Mouse (Mus musculus) heart, embryonic 14.5 days (tissue): Measurements from ENCODE around the gene Acer3. TPM values are rescaled to one million over a fixed set of nuclear protein-coding genes. Genes with fewer than 3 reads are reported as not detected.

Experiments
- ATAC-seq: fragments of 200-750 bp; cut with Nextera tagmentation; 2 replicates; pipeline ENCODE4 v1.8.0; 2017; ENCODE audit warnings: low read depth, moderate TSS enrichment; ENCODE audit not compliant: insufficient number of reproducible peaks, insufficient read depth, low FRiP score
- H3K27ac ChIP-seq, 2 experiments: fragments of 200-500 bp in 1 of 2; fragments of 300-500 bp in 1 of 2; sonication (generic) in 1 of 2; replicated peaks in 1 of 2; 2 replicates each; pipeline ENCODE4 v1.5.1; 2012 to 2014; ENCODE audit warnings: low read depth in 2 of 2, low read length in 2 of 2, control low read depth in 1 of 2, mild to moderate bottlenecking in 1 of 2, mixed read lengths in 1 of 2; ENCODE audit not compliant: control insufficient read depth in 1 of 2, insufficient read depth in 1 of 2
- H3K27me3 ChIP-seq: fragments of 300-500 bp; sonication (generic); 2 replicates; pipeline ENCODE4 v1.6.1; 2014; ENCODE audit warnings: mild to moderate bottlenecking, low read length, control low read depth; ENCODE audit not compliant: control insufficient read depth, insufficient read depth
- H3K36me3 ChIP-seq: fragments of 300-500 bp; sonication (generic); 2 replicates; pipeline ENCODE4 v1.6.1; 2014; ENCODE audit warnings: mild to moderate bottlenecking, control low read depth, low read length, mixed read lengths; ENCODE audit not compliant: control insufficient read depth, insufficient read depth
- H3K4me1 ChIP-seq, 2 experiments: fragments of 200-500 bp in 1 of 2; fragments of 300-500 bp in 1 of 2; sonication (generic) in 1 of 2; 2 replicates each; pipeline ENCODE4 v1.6.1; 2012 to 2014; ENCODE audit warnings: low read length in 2 of 2, control low read depth in 1 of 2, mixed read lengths in 1 of 2; ENCODE audit not compliant: control insufficient read depth in 2 of 2, insufficient read depth in 2 of 2
- H3K4me2 ChIP-seq: fragments of 300-500 bp; sonication (generic); 2 replicates; pipeline ENCODE4 v1.6.1; 2014; ENCODE audit warnings: mild to moderate bottlenecking, low read length
- H3K4me3 ChIP-seq, 2 experiments: fragments of 200-500 bp in 1 of 2; fragments of 300-500 bp in 1 of 2; sonication (generic) in 1 of 2; 2 replicates each; pipeline ENCODE4 v1.5.1; 2012 to 2014; ENCODE audit warnings: low read length in 2 of 2, mild to moderate bottlenecking in 2 of 2, control low read depth in 1 of 2, low read depth in 1 of 2, moderate library complexity in 1 of 2; ENCODE audit not compliant: control insufficient read depth in 1 of 2, insufficient read depth in 1 of 2
- H3K9ac ChIP-seq: fragments of 300-500 bp; sonication (generic); 2 replicates; pipeline ENCODE4 v1.6.1; 2014; ENCODE audit warnings: mild to moderate bottlenecking, low read length
- H3K9me3 ChIP-seq: fragments of 300-500 bp; sonication (generic); 2 replicates; pipeline ENCODE4 v1.6.1; 2016; ENCODE audit warnings: low read length, control low read depth; ENCODE audit not compliant: control insufficient read depth
- WGBS: fragments of 180-500 bp; shearing (Covaris S2); extraction: QIAGEN DNeasy Blood & Tissue Kit; methylation state at CpG from one replicate; pipeline ENCODE4 v1.1.7; 2014; 5-methylcytosine and 5-hydroxymethylcytosine counted together
- polyA plus RNA-seq: library from polyadenylated mRNA; unstranded; fragments of >200 nt; fragmentation: Nextera tagmentation; extraction: Ambion mirVana; gene quantifications from 2 replicates; pipeline ENCODE4 v1.2.1, GENCODE M21; 2014

Acer3 gene
- polyA plus RNA-seq, 1 experiment from 2014 or later, result 27.6 TPM

- H3K27ac ChIP-seq, result no peak overlapping the region
- no peaks in the 10 kb centered on the region for H3K9me3 ChIP-seq
- no peak overlapping the region for H3K4me2 ChIP-seq
- 45% methylated on average over 5 of the region's 5 CpGs for WGBS
- ATAC-seq, result no peak
- H3K9ac ChIP-seq, result no peak overlapping the region
- peaks cover 2 to 12% of the 10 kb centered on the region in 2 experiments for H3K4me1 ChIP-seq
- no peaks in the 10 kb centered on the region for H3K36me3 ChIP-seq
- H3K4me3 ChIP-seq, result no peak overlapping the region
- H3K27me3 ChIP-seq, result no peaks in the 10 kb centered on the region
Measured at GRCm38 (mm10) chr7:98323288-98324019, 2.4 kb upstream of the Acer3 start.

- H3K4me1 ChIP-seq, result peaks cover 2 to 12% of the 10 kb centered on the region in 2 experiments
- 51% methylated on average over 3 of the region's 3 CpGs for WGBS
- no peak overlapping the region for H3K9ac ChIP-seq
Measured at GRCm38 (mm10) chr7:98322415-98322814, 1.4 kb upstream of the Acer3 start.

DNA sequence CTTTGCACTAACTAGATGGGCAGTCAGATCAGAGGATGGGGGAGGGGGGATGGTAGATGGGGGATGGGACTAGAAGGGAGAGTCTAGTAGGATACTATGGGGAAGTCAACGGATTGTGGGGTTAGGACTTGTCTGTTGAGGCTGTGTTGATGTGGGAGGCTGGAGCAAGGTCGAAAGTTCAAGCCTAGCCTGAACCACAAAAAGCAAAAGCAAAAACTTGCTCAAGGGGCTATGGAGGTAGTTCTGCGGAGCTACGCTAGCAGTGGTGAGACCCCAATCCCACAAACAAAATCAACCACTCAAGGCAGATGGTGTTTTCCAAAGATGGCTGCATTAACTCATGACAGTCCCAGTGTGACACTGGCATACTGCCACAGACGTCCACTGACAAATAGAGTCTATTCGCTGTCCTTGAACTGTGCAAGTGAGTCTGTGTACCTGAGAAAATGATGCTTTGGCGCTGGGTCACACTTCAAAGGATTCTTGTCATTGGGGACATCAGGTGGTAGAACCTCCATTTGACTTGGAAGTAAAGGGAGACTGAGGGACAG is 927 bp downstream of the Acer3 start:
- no peak overlapping the region for H3K27ac ChIP-seq
- no peak overlapping the region for H3K9ac ChIP-seq
- no peaks in the 10 kb centered on the region for H3K27me3 ChIP-seq
- no peaks in the 10 kb centered on the region for H3K9me3 ChIP-seq
- H3K36me3 ChIP-seq, result no peaks in the 10 kb centered on the region
- H3K4me3 ChIP-seq, result no peak overlapping the region
- H3K4me2 ChIP-seq, result no peak overlapping the region
- H3K4me1 ChIP-seq, result peaks cover 2 to 12% of the 10 kb centered on the region in 2 experiments
- no peak for ATAC-seq
- 86% methylated on average over 7 of the region's 7 CpGs for WGBS

More at GRCm38 (mm10) chr7:98322415-98322814, 1.4 kb upstream of the Acer3 start:
- H3K27me3 ChIP-seq, result no peaks in the 10 kb centered on the region
- no peak overlapping the region for H3K27ac ChIP-seq
- H3K36me3 ChIP-seq, result no peaks in the 10 kb centered on the region
- no peaks in the 10 kb centered on the region for H3K9me3 ChIP-seq
- H3K4me3 ChIP-seq, result no peak overlapping the region
- ATAC-seq, result no peak
- no peak overlapping the region for H3K4me2 ChIP-seq

GRCm38 (mm10) chr7:98316568-98316967 is 4.4 kb downstream of the Acer3 start:
- WGBS, result 54% methylated on average over 2 of the region's 2 CpGs
- no peak overlapping the region for H3K9ac ChIP-seq
- H3K27me3 ChIP-seq, result no peaks in the 10 kb centered on the region

DNA sequence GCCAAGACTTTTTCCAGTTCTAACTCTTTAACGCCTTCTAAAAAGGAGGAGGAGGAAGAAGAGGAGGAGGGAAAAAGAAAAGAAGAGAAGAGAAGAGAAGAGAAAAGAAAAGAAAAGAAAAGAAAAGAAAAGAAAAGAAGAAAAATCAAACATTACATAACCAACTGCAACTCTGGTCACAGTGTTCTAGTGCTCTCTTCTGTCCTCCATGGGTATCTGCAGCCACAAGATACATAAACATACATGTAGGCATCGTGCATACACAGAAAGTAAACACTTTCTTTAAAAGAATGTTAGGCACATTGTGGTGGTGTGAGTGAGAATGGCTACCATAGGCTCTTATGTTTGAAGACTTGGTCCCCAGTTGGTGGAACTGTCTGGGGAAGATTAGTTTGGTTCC is 5.9 kb downstream of the Acer3 start:
- WGBS, result 68% methylated on average over 2 of the region's 2 CpGs
- no peaks in the 10 kb centered on the region for H3K9me3 ChIP-seq
- no peak for ATAC-seq
- no peak overlapping the region for H3K27ac ChIP-seq
- no peak overlapping the region for H3K4me3 ChIP-seq
- H3K4me1 ChIP-seq, result no peaks in the 10 kb centered on the region
- no peaks in the 10 kb centered on the region for H3K36me3 ChIP-seq
- no peak overlapping the region for H3K4me2 ChIP-seq
- H3K9ac ChIP-seq, result no peak overlapping the region
- H3K27me3 ChIP-seq, result no peaks in the 10 kb centered on the region

More at GRCm38 (mm10) chr7:98316568-98316967, 4.4 kb downstream of the Acer3 start:
- no peaks in the 10 kb centered on the region for H3K36me3 ChIP-seq
- no peaks in the 10 kb centered on the region for H3K9me3 ChIP-seq
- no peak overlapping the region for H3K4me3 ChIP-seq
- H3K4me2 ChIP-seq, result no peak overlapping the region
- no peak overlapping the region for H3K27ac ChIP-seq
- no peaks in the 10 kb centered on the region for H3K4me1 ChIP-seq
- ATAC-seq, result no peak

DNA sequence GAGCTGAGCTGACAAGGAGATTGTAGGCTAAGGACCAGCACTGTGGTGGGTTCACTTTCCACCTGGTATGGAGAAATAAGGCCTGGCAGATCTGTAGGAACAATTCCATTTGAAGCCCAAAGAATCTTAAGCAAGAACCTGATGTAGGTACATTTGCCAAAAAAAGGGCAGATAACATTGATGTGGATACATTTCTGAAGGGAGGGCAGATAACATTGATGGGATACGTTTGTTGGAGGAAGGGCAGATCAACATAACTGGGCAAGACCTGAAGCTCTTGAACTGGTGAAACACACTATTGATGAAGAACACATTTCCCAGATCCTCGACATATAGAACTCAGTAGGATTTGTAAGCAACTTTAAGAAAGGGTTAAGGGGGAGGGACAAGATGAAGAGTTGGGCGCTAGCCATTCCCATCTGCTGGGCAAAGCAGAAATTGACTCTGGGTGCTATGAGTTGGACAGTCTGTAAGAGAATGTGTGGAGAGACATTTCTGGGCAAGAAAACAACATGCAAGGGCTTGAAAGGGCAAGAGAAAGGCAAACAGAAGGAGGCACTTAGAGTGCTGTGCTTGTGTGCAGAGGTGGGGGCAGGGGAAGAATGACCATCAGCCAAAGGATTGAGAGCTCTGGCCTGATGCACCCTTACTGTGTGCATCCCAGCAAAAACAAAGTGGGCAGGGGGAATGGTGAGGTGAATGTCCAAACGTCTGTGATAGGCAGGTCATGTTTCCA is 8.7 kb downstream of the Acer3 start:
- no peak for ATAC-seq
- Histone ChIP-seq H3K4me3 (no peak overlapping the region), H3K27ac (no peak overlapping the region), H3K4me2 (no peak overlapping the region), H3K27me3 (no peaks in the 10 kb centered on the region), H3K4me1 (peaks cover 0 to 9% of the 10 kb centered on the region in 2 experiments; a peak in 3 of 4 replicates), H3K9me3 (no peaks in the 10 kb centered on the region), H3K9ac (no peak overlapping the region), H3K36me3 (no peaks in the 10 kb centered on the region)
- 56% methylated on average over 4 of the region's 4 CpGs for WGBS

DNA sequence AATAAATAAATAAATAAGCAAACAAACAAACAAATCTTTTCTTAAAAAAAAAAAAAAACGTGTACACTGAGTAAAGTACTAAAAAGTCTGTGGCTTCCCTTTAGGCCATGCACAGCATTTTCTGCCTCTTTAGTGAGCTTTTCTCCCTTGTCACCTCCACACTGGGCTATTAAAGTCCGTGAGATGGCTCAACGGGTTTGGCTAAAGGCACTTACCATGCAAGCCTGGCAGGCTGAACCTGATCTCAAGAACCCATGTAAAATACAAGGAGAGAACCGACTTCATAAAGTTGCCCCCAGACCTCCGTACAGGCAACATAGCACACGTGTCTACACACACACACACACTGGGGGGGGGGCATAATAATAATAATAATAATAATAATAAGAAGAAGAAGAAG is 10.7 kb downstream of the Acer3 start:
- no peak overlapping the region for H3K4me2 ChIP-seq
- no peak overlapping the region for H3K27ac ChIP-seq
- WGBS, result 62% methylated on average over 6 of the region's 6 CpGs
- H3K4me1 ChIP-seq, result peaks cover 0 to 9% of the 10 kb centered on the region in 2 experiments; a peak in 3 of 4 replicates
- no peak for ATAC-seq
- no peak overlapping the region for H3K4me3 ChIP-seq
- no peaks in the 10 kb centered on the region for H3K36me3 ChIP-seq
- no peaks in the 10 kb centered on the region for H3K9me3 ChIP-seq
- H3K27me3 ChIP-seq, result no peaks in the 10 kb centered on the region
- no peak overlapping the region for H3K9ac ChIP-seq
